Mouse (Mus musculus) testis, adult 2 months (tissue): ENCODE results near the gene Rbfox3.

Experiments
- CTCF ChIP-seq: fragments of 200-500 bp; IDR thresholded peaks from 2 replicates; pipeline ENCODE4 v1.5.1; 2012; ENCODE audit warnings: low read depth, mild to moderate bottlenecking, inconsistent platforms, low read length, moderate library complexity; ENCODE audit not compliant: control insufficient read depth, insufficient read depth, insufficient replicate concordance
- POLR2A ChIP-seq: fragments of 200-500 bp; IDR thresholded peaks from 2 replicates; pipeline ENCODE4 v1.6.1; 2012; ENCODE audit warnings: low read depth, mild to moderate bottlenecking, inconsistent platforms, low read length, moderate library complexity; ENCODE audit not compliant: control insufficient read depth

GRCm38 (mm10) chr11:118546269-118546668 lies 365.1 kb downstream of the Rbfox3 start:
- TF ChIP-seq CTCF, result no peak
- no peak for TF ChIP-seq POLR2A
